Mouse (Mus musculus): ENCODE results near the gene Art5. TPM values are rescaled to one million over a fixed set of nuclear protein-coding genes. Genes with fewer than 3 reads are reported as not detected.

Gene Art5
- total RNA-seq (2012; rRNA removed) (not detected in 2 replicates), polyA plus RNA-seq (2012; ENCODE audit: insufficient read depth in 1 of 2, insufficient read length in 2 of 2, low read depth in 1 of 2, low replicate concordance in 2 of 2, missing spikeins in 1 of 2) (under 1 TPM in 1 of 2 experiments, not detected in 1; 0.04 TPM)

DNA sequence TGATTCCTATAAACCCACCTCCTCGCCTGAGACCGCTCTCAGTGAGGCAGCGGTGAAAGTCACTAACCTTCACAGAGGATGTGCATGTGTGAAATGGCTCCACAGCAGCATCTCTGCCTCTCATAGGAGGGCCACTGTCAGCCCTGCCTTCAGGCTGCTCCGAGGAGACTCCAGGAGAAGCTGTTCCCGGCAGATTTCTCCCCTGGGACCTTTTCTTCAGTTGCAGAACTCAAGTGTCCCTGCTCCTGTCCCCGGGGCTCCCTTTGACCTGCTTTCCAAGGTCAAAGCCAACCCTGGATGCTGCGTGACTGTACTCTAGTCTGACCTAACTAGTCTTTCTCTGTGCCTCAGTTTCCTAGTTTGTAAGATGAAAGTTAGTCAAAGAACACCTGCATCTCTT is at the start of gene Art5:
Gene Art5, minus strand, starts transcription at position 319 of the 400 bp plus-strand sequence.
- Histone ChIP-seq H3K79me2 (ENCODE audit: control insufficient read depth, insufficient read depth, low read length, poor library complexity) (no peaks in the 10 kb centered on the region), H3K4me1 (ENCODE audit: control insufficient read depth in 1 of 2, insufficient read depth in 2 of 2, low read length in 2 of 2) (0 out of 4 replicates have a peak, but pooled peaks cover 0 to under 1% of the 10 kb centered on the region in 2 experiments), H3K36me3 (ENCODE audit: control insufficient read depth in 1 of 2, insufficient read depth in 2 of 2, low read length in 2 of 2) (no peaks in the 10 kb centered on the region), H3K4me3 (ENCODE audit: control insufficient read depth in 1 of 2, insufficient read depth in 1 of 2, low read depth in 2 of 2, low read length in 2 of 2) (no peak within 1 kb of the TSS), H3K27me3 (ENCODE audit: control insufficient read depth in 1 of 2, insufficient read depth in 2 of 2, low read length in 2 of 2) (peaks cover 0 to 2% of the 10 kb centered on the region in 2 experiments; a peak in 3 of 4 replicates), H3K27ac (ENCODE audit: control insufficient read depth, low read depth, low read length) (no peak within 1 kb of the TSS), H3K9ac (ENCODE audit: control insufficient read depth, low read depth, low read length, poor library complexity, severe bottlenecking) (no peak within 1 kb of the TSS), H3K9me3 (replicated peaks; ENCODE audit: insufficient read depth, low read length) (no peaks in the 10 kb centered on the region)
- TF ChIP-seq SIN3A (IDR thresholded peaks at IDR 0.05; ENCODE audit: low read length), result no peak
- TF ChIP-seq UBTF (IDR thresholded peaks at IDR 0.05; ENCODE audit: borderline replicate concordance, insufficient read depth, low read depth, low read length), result no peak
- TF ChIP-seq MAX (IDR thresholded peaks at IDR 0.05; ENCODE audit: low read length), result no peak
- no peak for TF ChIP-seq RAD21 (IDR thresholded peaks at IDR 0.05; ENCODE audit: low read depth, low read length)
- no peak for TF ChIP-seq POLR2AphosphoS5 (IDR thresholded peaks at IDR 0.05; ENCODE audit: borderline replicate concordance, low read depth, low read length)
- no peak for TF ChIP-seq ZC3H11A (IDR thresholded peaks at IDR 0.05; ENCODE audit: low read depth, low read length)
- TF ChIP-seq MAZ (IDR thresholded peaks at IDR 0.05; ENCODE audit: low read depth, low read length), result no peak
- no peak for TF ChIP-seq ZMIZ1 (IDR thresholded peaks at IDR 0.05; ENCODE audit: low read depth, low read length)
- TF ChIP-seq HCFC1 (IDR thresholded peaks at IDR 0.05; ENCODE audit: low read depth, low read length), result no peak
- no peak for TF ChIP-seq TBP (IDR thresholded peaks at IDR 0.05; ENCODE audit: low read depth, low read length)
- TF ChIP-seq CHD2 (IDR thresholded peaks at IDR 0.05; ENCODE audit: low read length), result no peak
- TF ChIP-seq EP300 (IDR thresholded peaks at IDR 0.05; ENCODE audit: low read depth in 1 of 2, low read length in 2 of 2), result no peak
- no peak for TF ChIP-seq GABPA (IDR thresholded peaks at IDR 0.05; ENCODE audit: low read depth, low read length)
- no peak for TF ChIP-seq SMC3 (IDR thresholded peaks at IDR 0.05; ENCODE audit: low read depth, low read length)
- DNase-seq (ENCODE audit: low read depth, low spot score), result no peak

DNA sequence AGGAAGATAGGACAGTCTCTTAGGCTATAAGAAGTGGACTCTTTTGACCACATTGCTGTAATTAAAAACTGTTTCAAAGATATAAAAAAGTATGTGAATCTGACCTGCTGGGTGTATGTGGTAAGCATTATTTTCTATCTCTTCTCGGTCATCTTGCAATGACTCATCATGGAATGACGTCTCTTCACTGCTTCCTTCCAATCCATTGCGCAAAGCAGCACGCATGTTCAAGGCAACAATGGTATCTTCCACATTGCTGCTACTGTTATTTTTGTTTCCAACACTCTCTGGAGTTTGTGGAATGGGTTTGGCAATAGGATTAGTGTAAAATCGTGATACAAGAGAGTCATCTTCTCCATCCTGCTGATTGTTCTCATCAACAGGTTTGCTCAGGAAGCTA is 44.4 kb upstream of the Art5 start:
- Histone ChIP-seq H3K27ac (ENCODE audit: control insufficient read depth, low read depth, low read length) (no peak overlapping the region), H3K4me1 (ENCODE audit: control insufficient read depth in 1 of 2, insufficient read depth in 2 of 2, low read length in 2 of 2) (no peaks in the 10 kb centered on the region), H3K4me3 (ENCODE audit: control insufficient read depth in 1 of 2, insufficient read depth in 1 of 2, low read depth in 2 of 2, low read length in 2 of 2) (no peak overlapping the region), H3K9ac (ENCODE audit: control insufficient read depth, low read depth, low read length, poor library complexity, severe bottlenecking) (no peak overlapping the region), H3K36me3 (ENCODE audit: control insufficient read depth in 1 of 2, insufficient read depth in 2 of 2, low read length in 2 of 2) (peaks cover 3 to 51% of the 10 kb centered on the region in 2 experiments; a peak in 3 of 4 replicates), H3K79me2 (ENCODE audit: control insufficient read depth, insufficient read depth, low read length, poor library complexity) (no peaks in the 10 kb centered on the region), H3K9me3 (replicated peaks; ENCODE audit: insufficient read depth, low read length) (no peaks in the 10 kb centered on the region), H3K27me3 (ENCODE audit: control insufficient read depth in 1 of 2, insufficient read depth in 2 of 2, low read length in 2 of 2) (no peaks in the 10 kb centered on the region)
- TF ChIP-seq USF1 (IDR thresholded peaks at IDR 0.05; ENCODE audit: low read depth, low read length) (no peak), TAL1 (IDR thresholded peaks at IDR 0.05; ENCODE audit: low read length) (no peak), BHLHE40 (IDR thresholded peaks at IDR 0.05; ENCODE audit: borderline replicate concordance, low read depth, low read length) (no peak), MAFK (IDR thresholded peaks at IDR 0.05; ENCODE audit: borderline replicate concordance, low read depth, low read length) (no peak)
- DNase-seq (ENCODE audit: low read depth, low spot score), result no peak
